Mouse (Mus musculus) ES-Bruce4 (cell line): Measurements from ENCODE around the gene Cant1. TPM values are rescaled to one million over a fixed set of nuclear protein-coding genes. Genes with fewer than 3 reads are reported as not detected.

Experiments
- H3K27ac ChIP-seq: 2 replicates; pipeline ENCODE4 v1.5.1; 2012; ENCODE audit warnings: low read length, inconsistent platforms; ENCODE audit not compliant: insufficient read depth
- H3K27me3 ChIP-seq: 2 replicates; pipeline ENCODE4 v1.6.1; 2012; ENCODE audit warnings: mild to moderate bottlenecking, low read length, inconsistent platforms; ENCODE audit not compliant: control insufficient read depth, poor library complexity, insufficient read depth, severe bottlenecking
- H3K36me3 ChIP-seq: 2 replicates; pipeline ENCODE4 v1.6.1; 2012; ENCODE audit warnings: inconsistent platforms, mild to moderate bottlenecking, low read length, moderate library complexity; ENCODE audit not compliant: control insufficient read depth, poor library complexity, insufficient read depth, severe bottlenecking
- H3K4me1 ChIP-seq: one replicate; pipeline ENCODE4 v1.8.1; 2011; ENCODE audit warnings: low read length; ENCODE audit not compliant: control insufficient read depth, insufficient read depth
- H3K4me3 ChIP-seq: 2 replicates; pipeline ENCODE4 v1.5.1; 2011; ENCODE audit warnings: low read depth, mild to moderate bottlenecking, low read length
- H3K9ac ChIP-seq: 2 replicates; pipeline ENCODE4 v1.6.1; 2012; ENCODE audit warnings: low read depth, mild to moderate bottlenecking, inconsistent platforms; ENCODE audit not compliant: poor library complexity, severe bottlenecking
- H3K9me3 ChIP-seq: replicated peaks from 2 replicates; pipeline ENCODE4 v1.6.1; 2012; ENCODE audit warnings: mild to moderate bottlenecking, low read length, inconsistent platforms; ENCODE audit not compliant: control insufficient read depth, poor library complexity, insufficient read depth, severe bottlenecking
- CTCF ChIP-seq: IDR thresholded peaks from one replicate; pipeline ENCODE4 v1.8.1; 2011; ENCODE audit warnings: low read depth, low read length
- EP300 ChIP-seq: IDR thresholded peaks from 2 replicates; pipeline ENCODE4 v1.6.1; 2011; ENCODE audit warnings: low read depth, low read length; ENCODE audit not compliant: insufficient read depth
- POLR2A ChIP-seq: IDR thresholded peaks from one replicate; pipeline ENCODE4 v1.8.1; 2011; ENCODE audit warnings: low read length; ENCODE audit not compliant: insufficient read depth
- polyA plus RNA-seq: library from polyadenylated mRNA; stranded (reverse); fragments of >200 nt; gene quantifications from 2 replicates; pipeline ENCODE4 v1.2.4, GENCODE M21; 2011; ENCODE audit warnings: low read depth; ENCODE audit not compliant: missing spikeins, insufficient read depth, insufficient read length

Gene Cant1
- polyA plus RNA-seq, 1 experiment: 15.4 TPM

- H3K27ac ChIP-seq: no peak within 1 kb of the TSS
- H3K9ac ChIP-seq: no peak within 1 kb of the TSS
Measured at GRCm38 (mm10) chr11:118401760-118402280, 17.1 kb downstream of the Cant1 start, which contains the start of gene Lgals3bp. Gene Lgals3bp, minus strand, starts transcription at chr11:118402092.

GRCm38 (mm10) chr11:118401195-118401594, 17.7 kb downstream of the Cant1 start:
- Histone ChIP-seq H3K36me3 (no peaks in the 10 kb centered on the region), H3K9ac (no peak overlapping the region), H3K27me3 (no peaks in the 10 kb centered on the region), H3K4me3 (no peak overlapping the region), H3K4me1 (no peaks in the 10 kb centered on the region), H3K27ac (no peak overlapping the region), H3K9me3 (no peaks in the 10 kb centered on the region)
- TF ChIP-seq CTCF: no peak
- no peak for TF ChIP-seq POLR2A
- no peak for TF ChIP-seq EP300

More at GRCm38 (mm10) chr11:118401760-118402280, 17.1 kb downstream of the Cant1 start, which contains the start of gene Lgals3bp:
- Histone ChIP-seq H3K4me3 (no peak within 1 kb of the TSS), H3K36me3 (no peaks in the 10 kb centered on the region), H3K27me3 (no peaks in the 10 kb centered on the region), H3K4me1 (no peaks in the 10 kb centered on the region), H3K9me3 (no peaks in the 10 kb centered on the region)
- no peak for TF ChIP-seq EP300
- no peak for TF ChIP-seq CTCF
- no peak for TF ChIP-seq POLR2A

DNA sequence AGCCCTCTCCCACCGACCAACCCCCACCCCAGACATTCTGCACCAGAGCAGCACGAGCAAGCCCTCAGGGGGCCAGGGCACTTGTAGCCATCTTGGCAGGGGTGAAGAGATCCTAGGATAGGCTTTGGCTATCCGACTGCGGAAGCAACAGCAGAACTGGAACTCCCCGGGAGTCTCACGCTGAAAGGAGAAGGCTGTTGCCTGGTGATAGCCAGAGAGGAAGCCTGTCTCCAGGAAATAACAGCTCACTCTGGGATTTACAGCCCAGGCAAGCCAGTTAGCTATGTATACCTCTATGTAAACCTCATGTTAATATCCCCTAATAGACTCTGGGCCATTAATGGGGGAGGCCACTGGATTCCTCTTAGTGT, 18.3 kb downstream of the Cant1 start:
- TF ChIP-seq CTCF (no peak), EP300 (no peak), POLR2A (no peak)
- Histone ChIP-seq H3K36me3 (no peaks in the 10 kb centered on the region), H3K9ac (no peak overlapping the region), H3K9me3 (no peaks in the 10 kb centered on the region), H3K4me3 (no peak overlapping the region), H3K4me1 (no peaks in the 10 kb centered on the region), H3K27me3 (no peaks in the 10 kb centered on the region), H3K27ac (no peak overlapping the region)

GRCm38 (mm10) chr11:118399891-118400565, 18.9 kb downstream of the Cant1 start:
- TF ChIP-seq CTCF (no peak), EP300 (no peak), POLR2A (no peak)
- Histone ChIP-seq H3K9ac (no peak overlapping the region), H3K4me1 (no peaks in the 10 kb centered on the region), H3K27me3 (no peaks in the 10 kb centered on the region), H3K9me3 (no peaks in the 10 kb centered on the region), H3K36me3 (no peaks in the 10 kb centered on the region), H3K4me3 (no peak overlapping the region), H3K27ac (no peak overlapping the region)

DNA sequence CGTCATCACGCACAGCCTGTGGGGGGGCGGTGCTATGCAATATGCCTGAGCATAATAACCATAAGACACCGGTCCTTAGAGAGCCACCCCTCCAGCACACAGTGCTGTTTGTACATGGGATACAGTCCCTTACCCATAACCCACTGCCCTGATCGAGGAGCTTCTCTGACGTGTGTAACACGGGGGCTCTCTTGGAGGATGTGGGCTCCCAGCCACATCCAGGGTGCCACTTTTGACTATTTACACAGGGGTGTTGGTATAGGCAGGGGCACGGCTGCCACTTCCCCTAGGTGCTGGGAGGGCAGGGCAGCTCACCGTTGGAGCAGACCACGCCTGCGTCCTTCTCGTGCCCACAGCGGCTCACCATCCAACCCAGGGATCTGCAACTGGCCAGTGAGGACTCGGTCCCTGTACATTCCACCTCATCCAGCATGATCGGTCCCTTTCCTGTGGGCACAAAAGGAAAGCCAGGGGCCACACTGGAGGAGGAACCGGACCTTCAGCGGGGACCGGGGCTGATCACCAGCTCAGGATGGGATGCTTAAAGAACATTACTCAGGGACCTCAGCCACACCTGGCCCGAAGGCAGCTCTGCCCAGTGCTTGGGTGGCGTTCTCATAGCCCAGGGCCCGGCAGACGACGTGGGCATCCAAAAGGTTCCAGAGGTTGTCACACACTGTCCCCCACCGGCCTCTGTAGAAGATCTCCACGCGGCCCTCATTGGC, 20.9 kb downstream of the Cant1 start:
- TF ChIP-seq CTCF: no peak
- TF ChIP-seq POLR2A: no peak
- no peak for TF ChIP-seq EP300
- no peaks in the 10 kb centered on the region for H3K4me1 ChIP-seq
- no peak overlapping the region for H3K9ac ChIP-seq
- no peaks in the 10 kb centered on the region for H3K27me3 ChIP-seq
- no peak overlapping the region for H3K27ac ChIP-seq
- H3K4me3 ChIP-seq: no peak overlapping the region
- no peaks in the 10 kb centered on the region for H3K9me3 ChIP-seq
- H3K36me3 ChIP-seq: no peaks in the 10 kb centered on the region

DNA sequence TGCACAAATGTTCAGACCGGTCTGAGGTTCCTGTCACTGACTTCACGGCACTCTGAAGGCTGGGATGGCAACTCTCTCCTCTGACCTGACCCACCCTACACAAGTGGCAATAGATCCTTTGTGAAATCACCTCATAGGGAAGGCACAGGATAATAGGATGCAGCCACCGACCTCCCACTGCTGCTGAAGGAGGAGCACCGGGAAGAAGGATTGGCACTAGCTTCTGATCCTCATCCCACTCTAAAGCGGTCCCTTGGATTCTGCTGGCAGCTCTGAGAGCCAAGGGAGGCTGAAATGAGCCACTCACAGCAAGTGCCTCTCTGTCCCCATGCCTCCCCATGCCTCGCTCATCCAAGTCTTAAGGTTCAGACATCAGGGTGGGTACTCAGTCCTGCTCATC, 24.3 kb downstream of the Cant1 start:
- Histone ChIP-seq H3K9ac (no peak overlapping the region), H3K27me3 (no peaks in the 10 kb centered on the region), H3K27ac (no peak overlapping the region), H3K36me3 (no peaks in the 10 kb centered on the region), H3K9me3 (no peaks in the 10 kb centered on the region), H3K4me1 (no peaks in the 10 kb centered on the region), H3K4me3 (no peak overlapping the region)
- TF ChIP-seq POLR2A: no peak
- no peak for TF ChIP-seq CTCF
- no peak for TF ChIP-seq EP300
